Mouse (Mus musculus): ENCODE measurements around the gene Camta1. TPM values are rescaled to one million over a fixed set of nuclear protein-coding genes. Genes with fewer than 3 reads are reported as not detected.

The Camta1 gene
- total RNA-seq, 2 experiments from 2014 or later = 200 to 223 TPM

GRCm38 (mm10) chr4:151338931-151339330, 522.7 kb downstream of the Camta1 start:
- intact Hi-C loops (cut with DNase I) = no loop called here
- no peak for DNase-seq (ENCODE audit: extremely low spot score in 1 of 2, low spot score in 2 of 2)

DNA sequence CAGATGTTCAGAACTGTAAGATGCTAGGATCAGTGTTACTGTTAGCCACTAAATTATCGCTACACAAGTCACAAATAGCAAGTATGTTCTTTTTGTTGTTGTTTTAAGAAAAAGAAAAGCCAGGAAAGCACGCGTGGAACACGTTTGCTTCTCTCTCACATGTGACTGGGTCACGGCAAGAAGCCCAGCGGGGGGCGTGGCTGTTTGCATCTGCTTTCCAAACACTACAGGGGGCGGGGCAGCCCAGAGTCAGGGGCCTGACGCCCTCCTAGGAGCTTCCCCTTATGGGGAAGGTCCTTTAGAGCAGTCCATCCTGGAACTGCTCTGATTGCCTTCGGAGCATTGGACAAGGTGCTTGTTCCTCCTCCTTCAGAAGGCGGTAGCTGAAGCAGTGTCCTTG, 524.1 kb downstream of the Camta1 start:
- intact Hi-C loops (cut with DNase I) = no loop called here
- no peak for DNase-seq (ENCODE audit: extremely low spot score in 1 of 2, low spot score in 2 of 2)

- intact Hi-C loops (cut with DNase I) = no loop called here
- no peak for DNase-seq (ENCODE audit: extremely low spot score in 1 of 2, low spot score in 2 of 2)
These were observed 525.3 kb downstream of the Camta1 start for GRCm38 (mm10) chr4:151336413-151336812.

DNA sequence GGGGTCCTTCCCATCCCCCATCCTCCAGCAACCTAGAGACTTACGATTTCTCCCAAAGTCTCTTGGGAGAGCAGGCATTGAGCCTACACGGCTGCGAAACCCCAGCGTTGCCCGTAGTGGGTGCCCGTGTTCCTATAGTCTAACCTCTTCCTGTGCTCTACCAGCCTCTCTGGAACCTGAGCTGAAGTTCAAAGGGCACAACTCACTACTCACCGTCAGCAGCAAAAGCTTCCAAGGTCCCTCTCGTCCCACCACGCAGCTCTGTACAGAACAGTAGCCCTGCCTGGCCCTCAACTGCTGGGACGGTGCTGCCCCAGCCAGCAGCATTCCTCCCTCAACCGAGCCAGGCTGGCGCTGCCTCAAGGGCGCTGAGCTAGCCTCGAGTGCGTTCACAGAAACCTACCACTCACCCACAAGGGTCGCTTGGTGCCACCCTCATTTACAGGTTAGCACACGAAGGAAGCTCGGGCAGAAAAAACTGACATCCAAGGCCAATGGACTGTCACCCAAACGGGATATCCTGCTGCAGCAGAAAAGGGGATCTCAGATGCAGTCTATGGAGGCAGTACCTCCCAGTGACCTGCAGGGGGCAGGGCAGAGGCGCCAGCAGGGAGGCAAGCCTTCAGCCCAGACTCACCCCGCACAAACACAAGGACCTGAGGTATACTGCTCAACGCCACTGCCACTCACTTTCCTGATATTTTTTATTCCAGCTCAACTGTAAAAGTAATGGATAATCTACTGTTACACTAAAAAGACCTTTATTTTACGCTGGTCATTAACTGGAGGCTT, 526.5 kb downstream of the Camta1 start:
- peak in 1 of 2 experiments; percentile 63 for DNase-seq (ENCODE audit: extremely low spot score in 1 of 2, low spot score in 2 of 2)
- intact Hi-C loops (cut with DNase I) = no loop called here

DNA sequence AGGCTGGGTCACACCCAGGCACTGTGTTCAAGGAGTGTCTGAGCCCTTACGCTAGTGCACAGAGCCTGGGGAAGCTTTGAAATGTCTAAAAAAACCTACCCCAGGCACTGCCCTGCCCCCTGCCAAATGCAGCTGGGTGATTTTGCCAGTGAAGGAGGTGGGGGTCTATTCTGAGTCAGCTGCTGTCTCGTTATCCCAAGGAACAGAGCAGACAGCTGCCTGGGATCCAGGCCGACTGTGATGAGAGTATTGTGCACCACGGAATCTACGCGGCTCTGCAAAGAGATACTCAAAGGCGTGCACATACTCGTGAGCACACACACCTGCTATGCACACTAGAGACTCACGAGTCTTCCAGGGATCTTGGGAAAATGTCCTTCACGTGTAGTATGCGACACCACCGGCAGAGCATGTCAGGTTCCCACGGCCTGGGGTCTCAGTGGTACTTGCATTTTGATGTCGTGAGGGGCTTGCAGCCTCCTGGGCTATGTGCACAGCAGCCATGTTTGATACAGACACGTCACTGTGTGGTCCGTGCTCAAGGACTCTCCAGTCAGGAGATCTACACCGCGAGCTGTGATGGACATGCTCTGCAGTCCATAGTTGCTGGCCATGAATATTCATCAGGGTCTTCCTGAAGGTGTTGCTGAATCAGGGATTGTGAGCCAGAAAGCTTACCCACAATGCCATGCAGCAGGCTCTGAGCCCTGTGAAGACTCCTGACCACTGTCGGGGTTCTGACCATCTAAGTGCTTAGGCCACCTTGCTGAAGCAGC, 529.4 kb downstream of the Camta1 start:
- DNase-seq (ENCODE audit: extremely low spot score in 1 of 2, low spot score in 2 of 2) = no peak
- intact Hi-C loops (cut with DNase I) = no loop called here

DNA sequence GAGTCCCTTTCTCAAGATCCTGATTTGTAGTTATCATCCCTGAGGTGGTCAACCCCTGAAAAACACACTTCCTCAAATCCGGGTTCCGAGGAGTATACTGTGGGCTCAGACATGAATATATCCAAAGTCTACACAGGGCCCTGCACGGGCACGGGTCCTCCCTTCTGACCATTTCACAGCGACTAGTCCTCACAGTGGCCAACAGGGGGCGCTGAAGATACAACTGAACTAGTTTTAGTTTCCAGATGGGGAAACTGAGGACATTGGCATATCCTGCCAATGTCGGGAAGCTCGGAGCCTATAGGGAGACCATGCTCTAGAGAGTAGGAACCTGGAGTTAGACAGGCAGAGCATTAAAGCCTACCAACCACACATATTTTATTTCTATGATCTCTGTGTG, 530.7 kb downstream of the Camta1 start:
- DNase-seq (ENCODE audit: extremely low spot score in 1 of 2, low spot score in 2 of 2) = no peak
- intact Hi-C loops (cut with DNase I) = no loop called here

DNA sequence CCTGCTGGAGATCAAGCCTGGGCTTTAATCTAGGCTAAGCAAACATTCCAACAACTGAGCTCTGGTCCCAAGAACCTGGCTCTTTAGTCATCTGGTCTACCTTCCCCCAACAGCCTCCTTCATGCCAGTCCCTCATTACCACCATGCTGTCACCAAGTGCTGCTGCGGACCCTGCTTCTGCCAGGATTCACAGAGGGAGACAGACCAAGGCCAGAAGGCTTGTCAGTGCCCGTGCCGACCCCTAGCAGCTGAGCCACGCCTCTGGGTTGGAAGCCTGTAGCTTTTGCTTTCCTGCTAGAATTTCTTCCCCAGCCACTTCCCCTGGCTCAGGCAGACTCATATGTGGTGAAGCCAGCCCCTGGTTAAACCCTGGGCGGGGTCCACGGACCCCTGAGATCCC, 533.6 kb downstream of the Camta1 start:
- intact Hi-C loops (cut with DNase I) = no loop called here
- no peak for DNase-seq (ENCODE audit: extremely low spot score in 1 of 2, low spot score in 2 of 2)

- intact Hi-C loops (cut with DNase I) = no loop called here
- DNase-seq (ENCODE audit: extremely low spot score in 1 of 2, low spot score in 2 of 2) = no peak
These were observed 534.5 kb downstream of the Camta1 start for GRCm38 (mm10) chr4:151326971-151327686.

DNA sequence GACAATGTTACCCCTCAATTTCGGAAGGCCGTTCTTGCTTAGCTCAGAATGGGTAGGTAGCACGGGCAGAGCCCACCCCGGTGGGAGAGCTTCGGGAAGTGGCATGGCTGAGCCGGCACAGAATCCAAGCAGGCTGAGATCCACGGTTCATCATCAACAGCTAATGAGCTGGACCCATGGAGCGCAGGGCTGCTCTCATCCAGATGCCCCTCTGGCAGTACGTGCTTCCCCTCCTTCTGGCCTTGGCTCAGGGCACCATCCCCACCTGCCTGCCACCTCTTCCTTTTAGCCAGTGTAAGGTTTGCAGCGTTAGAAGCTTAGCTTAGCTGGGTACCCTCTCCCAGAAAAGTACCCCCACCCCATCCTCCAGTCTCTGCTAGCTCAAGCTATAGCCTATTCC, 545.2 kb downstream of the Camta1 start:
- intact Hi-C loops (cut with DNase I) = no loop called here
- DNase-seq (ENCODE audit: extremely low spot score in 1 of 2, low spot score in 2 of 2) = no peak

DNA sequence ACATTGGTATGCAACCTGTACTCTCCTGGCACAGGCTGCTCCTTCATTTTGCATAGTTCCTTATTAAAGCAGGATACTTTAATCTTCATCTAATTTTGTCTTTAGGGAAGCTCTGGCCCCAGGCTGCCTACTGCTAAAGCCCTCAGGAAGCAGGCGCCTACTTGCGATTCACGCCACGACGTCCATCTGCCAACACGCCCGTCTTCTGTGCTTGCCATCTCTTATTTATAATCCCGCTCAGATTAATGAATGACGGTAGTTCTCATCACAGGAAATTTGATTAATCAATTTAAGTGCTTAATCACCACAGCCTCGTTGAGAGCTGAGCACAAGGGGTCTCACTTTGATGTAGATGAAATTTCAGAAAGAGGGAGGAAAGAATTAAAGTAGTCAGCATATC, 546.0 kb downstream of the Camta1 start:
- DNase-seq (ENCODE audit: extremely low spot score in 1 of 2, low spot score in 2 of 2) = no peak
- intact Hi-C loops (cut with DNase I) = no loop called here

DNA sequence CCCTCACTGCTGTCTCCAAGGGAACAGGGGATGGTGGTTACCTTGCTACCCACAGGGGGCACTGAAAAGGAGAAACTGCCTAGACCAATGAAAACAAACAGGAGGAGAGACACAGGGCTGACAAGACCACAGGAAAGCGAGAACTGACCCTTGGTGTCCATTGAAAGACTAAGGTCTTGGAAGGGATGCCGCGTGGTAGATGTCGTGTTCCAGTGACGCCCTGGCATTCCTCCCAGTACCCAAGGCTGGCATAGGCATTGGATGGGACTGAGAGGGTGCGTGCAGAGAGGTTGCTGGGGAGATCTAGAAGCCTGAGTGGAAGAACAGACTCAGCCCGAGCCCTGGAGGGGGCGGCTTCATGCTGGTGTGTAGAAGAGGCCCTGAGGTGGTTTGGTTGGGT, 550.9 kb downstream of the Camta1 start:
- DNase-seq (ENCODE audit: extremely low spot score in 1 of 2, low spot score in 2 of 2) = no peak
- intact Hi-C loops (cut with DNase I) = no loop called here

- DNase-seq (ENCODE audit: extremely low spot score in 1 of 2, low spot score in 2 of 2) = no peak
- intact Hi-C loops (cut with DNase I) = no loop called here
These were observed 551.5 kb downstream of the Camta1 start for GRCm38 (mm10) chr4:151310056-151310685.

DNA sequence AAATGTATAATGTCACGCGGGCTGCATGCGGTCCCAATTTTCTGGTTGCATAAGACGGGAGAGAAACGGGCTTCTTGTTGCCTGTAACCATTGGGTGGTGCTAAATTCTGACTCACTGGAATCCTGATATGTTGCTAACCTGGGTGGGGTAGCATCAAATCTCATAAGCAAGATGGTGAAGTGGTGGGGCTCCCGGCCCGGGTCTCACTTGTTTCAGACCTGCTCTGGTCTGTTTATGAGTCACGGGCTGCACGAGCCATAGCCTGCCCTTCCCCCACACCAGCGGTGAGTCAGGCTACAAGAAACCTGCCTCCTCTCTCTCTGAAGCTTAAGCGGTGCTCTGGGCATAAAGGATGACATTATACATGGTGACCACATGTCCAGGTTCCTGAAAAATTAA, 554.8 kb downstream of the Camta1 start:
- no peak for DNase-seq (ENCODE audit: extremely low spot score in 1 of 2, low spot score in 2 of 2)
- intact Hi-C loops (cut with DNase I) = no loop called here

DNA sequence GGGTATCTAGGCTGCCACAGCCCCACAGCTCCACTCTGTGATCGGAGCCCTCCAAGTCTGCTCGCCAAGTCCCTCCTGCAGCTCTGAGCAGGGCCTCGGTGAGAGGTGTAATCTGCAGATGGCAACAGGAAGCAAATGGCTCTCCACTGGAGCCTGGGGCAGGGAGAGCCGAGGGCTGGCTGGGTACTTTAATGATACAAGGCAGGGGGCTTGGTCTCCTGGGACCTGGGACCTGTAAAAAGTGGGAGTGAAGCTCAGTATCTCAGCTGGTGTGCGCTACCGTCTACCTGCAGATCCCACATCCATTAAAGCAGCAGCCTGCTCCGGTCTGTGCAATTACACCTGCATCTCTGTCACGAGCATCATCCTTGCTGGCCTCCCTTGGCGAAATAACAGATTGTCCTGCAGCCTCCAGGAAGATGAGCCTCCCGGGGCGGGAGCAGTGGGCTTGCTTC, 555.3 kb downstream of the Camta1 start:
- intact Hi-C loops (cut with DNase I) = no loop called here
- no peak for DNase-seq (ENCODE audit: extremely low spot score in 1 of 2, low spot score in 2 of 2)

DNA sequence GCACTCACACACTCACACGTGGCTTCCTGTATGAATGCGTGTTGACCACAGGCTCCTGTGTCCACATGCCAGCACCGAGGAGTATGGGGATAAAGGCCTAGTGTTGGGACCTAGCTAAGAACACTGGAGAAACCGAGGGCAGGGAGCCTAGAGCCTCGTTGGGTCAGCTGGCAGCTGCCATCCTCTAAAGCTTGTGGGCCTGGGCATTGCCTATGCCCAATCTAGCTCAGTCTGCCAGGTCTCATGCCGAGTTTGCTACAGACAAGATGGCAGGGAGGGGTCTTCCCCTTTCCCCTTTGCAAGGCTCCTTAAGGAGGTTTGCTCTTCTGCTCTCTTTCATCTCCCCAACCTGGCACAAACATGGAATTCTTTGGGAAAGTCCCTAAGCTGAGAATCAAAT, 555.9 kb downstream of the Camta1 start:
- intact Hi-C loops (cut with DNase I) = no loop called here

DNA sequence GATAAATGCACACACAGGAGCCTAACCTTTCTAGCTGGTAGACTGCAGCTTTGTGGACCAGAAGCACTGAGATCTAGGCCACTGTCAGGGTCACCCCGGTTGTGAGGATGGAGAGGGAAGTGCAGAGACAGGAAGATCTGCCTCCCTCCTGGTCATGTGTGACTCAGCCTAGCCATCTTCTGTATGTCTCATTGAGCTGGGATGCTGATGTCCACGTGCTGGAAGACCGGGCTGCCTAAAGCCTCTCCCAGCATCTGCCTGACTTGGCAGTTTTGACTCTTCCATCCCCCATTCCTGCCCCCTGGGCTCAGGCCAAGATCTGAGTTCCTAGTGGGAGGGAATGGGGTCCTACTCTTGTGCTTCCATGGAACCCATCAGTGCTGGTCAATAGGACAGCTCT, 557.7 kb downstream of the Camta1 start:
- no peak for DNase-seq (ENCODE audit: extremely low spot score in 1 of 2, low spot score in 2 of 2)
- intact Hi-C loops (cut with DNase I) = no loop called here

More for the DNA sequence above, 555.9 kb downstream of the Camta1 start:
- DNase-seq (ENCODE audit: extremely low spot score in 1 of 2, low spot score in 2 of 2) = no peak

DNA sequence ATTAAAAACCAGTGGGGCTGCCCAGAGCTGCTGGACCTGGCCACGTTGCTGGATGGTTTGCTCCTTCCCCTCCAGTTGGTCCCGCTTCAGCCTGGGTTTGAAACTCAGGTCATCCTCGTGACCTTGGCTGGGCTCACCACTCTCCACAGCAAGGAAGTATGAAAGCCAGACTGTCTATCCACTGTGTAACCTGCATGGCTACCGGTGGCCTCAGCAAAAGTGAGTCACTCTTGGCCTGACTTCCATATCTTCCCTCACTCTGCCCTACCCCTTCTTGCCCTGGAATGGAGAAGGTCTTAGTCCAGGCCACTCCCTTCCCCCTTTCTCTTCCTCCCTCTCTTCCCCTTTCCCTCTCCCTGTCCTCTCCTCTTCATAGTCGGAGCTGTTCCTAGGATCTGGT, 558.2 kb downstream of the Camta1 start:
- no peak for DNase-seq (ENCODE audit: extremely low spot score in 1 of 2, low spot score in 2 of 2)
- intact Hi-C loops (cut with DNase I) = no loop called here

- intact Hi-C loops (cut with DNase I) = no loop called here
- DNase-seq (ENCODE audit: extremely low spot score in 1 of 2, low spot score in 2 of 2) = peak; percentile 37 to 71
These were observed 559.2 kb downstream of the Camta1 start for GRCm38 (mm10) chr4:151302195-151303126.
